Mouse (Mus musculus) adrenal gland, adult 10 weeks (tissue): ENCODE results near the gene Edc4. TPM values are rescaled to one million over a fixed set of nuclear protein-coding genes. Genes with fewer than 3 reads are reported as not detected.

Experiments used
- polyA plus RNA-seq: library from polyadenylated mRNA; stranded (reverse); fragments of 350-450 nt; fragmentation: Illumina TruSeq; extraction: RNeasy Lipid Tissue Mini Kit (QIAGEN cat#74804); gene quantifications from one replicate; pipeline ENCODE4 v1.2.3, GENCODE M21; 2014; ENCODE audit warnings: low read depth, low replicate concordance

Gene Edc4
- 2.9 TPM for polyA plus RNA-seq

GRCm38 (mm10) chr8:105880754-105881520 is at the start of gene Edc4:
TSS of gene Edc4 (plus strand) at chr8:105880881.

GRCm38 (mm10) chr8:105853178-105853577 is 27.5 kb upstream of the Edc4 start, which contains the start of gene Cenpt:
TSS of gene Cenpt (minus strand) at chr8:105853278.

DNA sequence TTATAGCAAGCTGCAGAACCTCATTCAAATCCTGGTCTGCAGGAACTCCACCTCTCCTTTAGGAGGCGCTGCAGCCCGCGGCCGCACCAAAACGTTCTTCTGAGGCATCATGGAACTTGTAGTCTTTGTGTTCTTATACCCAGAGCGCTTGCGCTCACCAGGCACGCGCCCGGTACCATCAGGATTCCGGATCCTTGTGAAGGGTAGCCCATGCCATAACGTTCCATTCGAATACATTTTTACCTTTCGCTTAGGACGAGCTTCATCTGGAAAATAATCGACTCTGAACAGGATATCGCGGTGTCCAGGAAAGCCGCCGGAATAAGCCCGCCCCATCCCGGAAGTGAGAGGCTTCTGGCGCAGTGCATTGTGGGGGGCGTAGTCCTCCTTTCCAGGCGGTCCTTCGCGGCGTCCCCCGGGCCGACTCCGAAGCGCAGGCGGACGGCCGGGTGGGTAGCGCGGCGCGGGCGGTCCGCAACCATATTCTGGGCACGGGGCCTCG is 25.9 kb upstream of the Edc4 start, which contains the start of gene Thap11:
Gene Thap11 (plus strand): TSS at position 418 of the 502 bp plus-strand sequence.

GRCm38 (mm10) chr8:105860143-105860981 is 20.3 kb upstream of the Edc4 start, which contains the start of gene Nutf2:
TSS of gene Nutf2 (plus strand) at chr8:105860580.

GRCm38 (mm10) chr8:105893339-105893738 is 12.7 kb downstream of the Edc4 start, which contains the start of gene Nrn1l:
TSS of gene Nrn1l (plus strand) at chr8:105893567.

DNA sequence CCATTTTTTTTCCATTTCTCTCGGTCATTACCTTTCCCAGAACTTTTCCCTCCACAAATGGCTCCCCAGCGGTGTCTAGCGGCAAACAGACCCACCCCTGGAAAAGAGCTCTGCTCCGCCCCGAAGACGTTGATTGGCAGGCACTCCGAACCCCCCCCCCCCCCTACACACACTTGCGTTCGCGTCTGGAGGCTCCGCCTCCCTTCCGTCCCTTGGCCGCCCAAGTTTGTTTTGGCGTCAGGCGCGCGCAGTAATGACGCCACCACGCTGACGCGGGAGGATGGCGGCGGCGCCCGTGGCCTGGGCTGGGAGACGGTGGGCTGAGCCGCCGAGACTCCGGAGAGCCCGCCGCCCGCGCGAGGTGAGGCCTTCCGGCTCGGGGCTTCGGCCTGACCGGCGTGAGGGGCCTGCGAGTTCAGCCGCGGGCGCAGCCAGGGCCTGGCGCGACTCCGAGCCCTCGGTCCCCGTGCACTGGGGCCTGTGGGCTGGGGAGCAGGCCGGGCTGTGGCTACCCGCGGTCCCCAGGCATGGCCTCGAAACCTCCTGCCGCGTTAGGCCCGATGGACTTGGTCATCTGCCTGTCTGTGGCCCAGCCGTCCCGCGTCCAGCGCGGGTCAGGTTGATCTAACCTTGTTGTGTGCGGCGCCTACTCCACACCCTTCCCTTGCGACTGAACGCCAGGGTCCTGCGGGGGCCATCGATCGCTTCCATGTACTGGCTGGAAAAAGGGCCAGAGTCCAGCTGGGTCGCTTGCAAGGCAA is 19.7 kb downstream of the Edc4 start, which contains the start of gene Pskh1:
Gene Pskh1 (plus strand): TSS at position 262 of the 761 bp plus-strand sequence.

DNA sequence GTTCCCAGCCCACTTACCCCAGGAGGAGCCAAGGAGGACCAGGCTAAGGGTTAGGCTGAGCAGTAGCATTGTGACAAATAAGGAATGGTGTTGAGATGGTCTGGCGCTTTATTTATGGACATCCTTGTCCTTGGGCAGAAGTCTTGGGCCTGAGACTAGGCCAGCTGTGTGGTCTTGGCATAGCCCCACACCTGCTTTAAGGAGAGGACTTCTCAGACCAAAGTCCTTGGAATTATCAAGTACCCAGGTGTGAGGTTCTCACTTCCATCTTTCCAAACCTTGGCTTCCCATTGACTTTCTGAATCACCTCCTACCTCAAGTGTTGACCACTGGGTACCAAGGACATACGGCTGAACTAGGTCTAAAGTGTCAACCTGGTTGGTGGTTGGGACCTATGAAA is 53.1 kb downstream of the Edc4 start, which contains the start of gene Ctrl:
Gene Ctrl (minus strand): TSS at position 101 of the 400 bp plus-strand sequence.

DNA sequence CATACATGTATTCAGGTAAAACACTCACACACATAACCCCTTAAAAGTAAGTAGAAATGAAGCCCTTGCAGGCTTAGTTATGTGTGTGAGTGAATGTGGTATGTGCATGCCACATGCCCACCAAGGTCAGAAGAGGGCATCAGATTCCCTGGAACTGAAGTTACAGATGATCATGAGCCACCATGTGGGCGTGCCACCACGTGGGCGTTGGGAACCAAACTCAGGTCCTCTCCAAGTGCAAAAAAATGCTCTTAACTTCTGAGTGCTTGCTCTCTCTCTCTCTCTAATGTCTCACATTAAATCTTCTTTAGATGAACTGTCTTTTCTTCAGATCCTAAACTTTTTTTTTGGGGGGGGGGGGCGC is 57.6 kb downstream of the Edc4 start, which contains the start of gene Psmb10:
Gene Psmb10 (minus strand): TSS at position 139 of the 364 bp plus-strand sequence.

DNA sequence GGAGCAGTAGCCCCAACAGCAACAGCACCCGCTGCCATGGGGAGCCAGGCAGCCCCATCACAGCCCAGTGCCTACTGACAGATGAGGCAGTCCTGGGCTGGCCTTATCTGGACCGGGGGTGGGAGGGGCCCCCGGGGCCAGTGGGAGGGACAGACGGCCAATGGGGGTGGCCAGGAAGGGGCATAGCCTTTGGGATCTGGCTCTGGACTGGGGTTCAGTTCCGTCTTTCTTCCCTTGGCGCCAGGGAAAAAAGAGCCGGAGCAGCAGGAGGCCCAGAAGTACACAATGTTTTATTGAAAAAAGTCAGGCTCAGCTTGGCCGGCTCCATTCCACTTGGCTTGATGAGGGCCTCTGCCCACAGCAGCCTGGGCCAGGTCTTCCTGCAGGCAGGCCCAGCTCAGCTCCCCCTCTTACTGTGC is 62.6 kb downstream of the Edc4 start, which contains the start of gene Lcat:
Gene Lcat (minus strand): TSS at position 62 of the 419 bp plus-strand sequence.

Other genes starting within 250 kb of the Edc4 start
- gene Ctcf, start 244.3 kb upstream of the Edc4 start, polyA plus RNA-seq, result 80.5 TPM
- gene Agrp, start 243.5 kb upstream of the Edc4 start, polyA plus RNA-seq, result not detected
- not detected for gene Carmil2, start 194.6 kb upstream of the Edc4 start, polyA plus RNA-seq
- gene Acd, start 179.8 kb upstream of the Edc4 start, polyA plus RNA-seq, result 0.70 TPM
- not detected for gene Pard6a, start 179.7 kb upstream of the Edc4 start, polyA plus RNA-seq
- not detected for gene 4933405L10Rik, start 173.2 kb upstream of the Edc4 start, polyA plus RNA-seq
- 0.52 TPM for gene Enkd1, start 172.7 kb upstream of the Edc4 start, polyA plus RNA-seq
- 0.52 TPM for gene Gfod2, start 122.2 kb upstream of the Edc4 start, polyA plus RNA-seq
- gene Ranbp10, start 53.5 kb upstream of the Edc4 start, polyA plus RNA-seq, result 6.5 TPM
- not detected for gene Tsnaxip1, start 53.1 kb upstream of the Edc4 start, polyA plus RNA-seq
- gene Cenpt, start 27.6 kb upstream of the Edc4 start, polyA plus RNA-seq, result 0.99 TPM
- 11.8 TPM for gene Thap11, start 25.7 kb upstream of the Edc4 start, polyA plus RNA-seq
- 80.1 TPM for gene Nutf2, start 20.3 kb upstream of the Edc4 start, polyA plus RNA-seq
- gene Nrn1l, start 12.7 kb downstream of the Edc4 start, polyA plus RNA-seq, result not detected
- 4.8 TPM for gene Pskh1, start 19.6 kb downstream of the Edc4 start, polyA plus RNA-seq
- 0.76 TPM for gene Ctrl, start 53.0 kb downstream of the Edc4 start, polyA plus RNA-seq
- gene Psmb10, start 57.6 kb downstream of the Edc4 start, polyA plus RNA-seq, result 1.2 TPM
- gene Lcat, start 62.5 kb downstream of the Edc4 start, polyA plus RNA-seq, result not detected
- gene Slc12a4, start 85.2 kb downstream of the Edc4 start, polyA plus RNA-seq, result 4.4 TPM
- not detected for gene Dpep3, start 98.5 kb downstream of the Edc4 start, polyA plus RNA-seq
- gene Dus2, start 110.5 kb downstream of the Edc4 start, polyA plus RNA-seq, result 2.3 TPM
- gene Dpep2nb, start 125.1 kb downstream of the Edc4 start, polyA plus RNA-seq, result not detected
- gene Ddx28, start 131.0 kb downstream of the Edc4 start, polyA plus RNA-seq, result 6.2 TPM
- 124 TPM for gene Nfatc3, start 178.0 kb downstream of the Edc4 start, polyA plus RNA-seq